Mouse (Mus musculus) CD4-positive, CD25-positive, alpha-beta regulatory T cell (primary cell): Measurements from ENCODE around the gene Med19. TPM values are rescaled to one million over a fixed set of nuclear protein-coding genes. Genes with fewer than 3 reads are reported as not detected.

Experiments
- polyA plus RNA-seq: library from polyadenylated mRNA; unstranded; fragments of 100-300 nt; shearing (Covaris generic); gene quantifications from one replicate; pipeline ENCODE4 v1.2.1, GENCODE M21; 2017

Gene Med19
- polyA plus RNA-seq: 37.9 TPM

GRCm38 (mm10) chr2:84677968-84678880, at the start of gene Med19, which contains the start of gene Gm28635:
Gene Med19 (plus strand): TSS chr2:84678402.
Gene Gm28635 (minus strand): TSS chr2:84678041.

DNA sequence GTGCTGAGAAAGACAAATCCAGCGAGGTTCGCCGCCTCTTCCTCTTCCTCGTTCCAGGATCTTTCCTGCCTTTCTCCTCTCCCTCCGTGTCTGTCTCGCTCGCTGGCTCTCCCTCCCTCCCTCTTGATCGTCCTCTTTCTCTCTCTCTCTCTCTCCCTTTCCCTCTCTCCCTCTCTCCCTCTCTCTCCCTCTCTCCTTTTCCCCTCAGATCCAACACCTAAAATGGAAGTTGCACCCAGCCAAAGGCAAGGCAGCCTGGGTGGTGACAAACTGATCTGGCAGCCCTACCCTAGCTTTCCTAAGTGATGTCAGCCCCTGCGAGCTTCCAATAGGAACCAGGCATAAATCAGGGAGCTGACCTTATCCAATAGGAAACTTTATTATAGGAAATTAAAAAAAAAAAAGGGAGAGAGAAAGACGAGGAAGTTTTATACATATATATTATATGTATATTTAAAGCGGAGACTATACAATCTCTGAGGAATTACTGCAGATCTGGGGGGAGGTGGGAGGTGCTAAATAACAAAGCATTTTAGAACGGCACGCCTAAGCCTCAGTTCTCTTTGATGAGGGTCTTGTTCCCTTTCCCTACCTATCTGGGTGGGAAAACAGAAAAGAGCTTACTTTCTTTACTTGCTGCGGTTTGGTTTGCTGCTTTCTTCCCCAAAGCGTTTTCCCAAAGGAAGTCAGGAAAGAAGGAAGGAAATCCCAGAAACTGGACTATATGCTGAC, 27.6 kb upstream of the Med19 start, which contains the start of gene Ctnnd1:
Ctnnd1 (minus strand) TSS at position 302 of the 732 bp plus-strand sequence.

DNA sequence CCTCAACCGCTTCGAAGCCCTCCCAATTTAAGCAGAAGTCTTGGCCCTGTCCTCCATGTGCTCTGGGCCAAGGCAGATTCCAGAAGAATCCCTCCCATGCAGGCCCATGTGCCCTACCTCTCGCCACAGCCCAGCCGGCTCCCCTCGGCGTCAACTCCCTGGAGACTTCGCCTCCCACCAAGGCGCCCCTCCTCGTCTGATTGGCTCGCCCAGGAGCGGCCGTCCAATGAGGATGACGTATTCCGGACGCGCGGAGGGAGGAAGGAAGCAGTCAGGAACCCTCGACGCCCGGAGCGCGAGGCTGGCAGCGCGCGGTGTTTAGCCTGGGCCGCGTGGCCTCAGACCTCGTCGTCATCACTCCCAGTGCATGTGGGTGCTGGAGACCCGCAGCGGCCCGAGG, 19.4 kb upstream of the Med19 start, which contains the start of gene Btbd18:
Btbd18 (plus strand) TSS at position 274 of the 400 bp plus-strand sequence.

DNA sequence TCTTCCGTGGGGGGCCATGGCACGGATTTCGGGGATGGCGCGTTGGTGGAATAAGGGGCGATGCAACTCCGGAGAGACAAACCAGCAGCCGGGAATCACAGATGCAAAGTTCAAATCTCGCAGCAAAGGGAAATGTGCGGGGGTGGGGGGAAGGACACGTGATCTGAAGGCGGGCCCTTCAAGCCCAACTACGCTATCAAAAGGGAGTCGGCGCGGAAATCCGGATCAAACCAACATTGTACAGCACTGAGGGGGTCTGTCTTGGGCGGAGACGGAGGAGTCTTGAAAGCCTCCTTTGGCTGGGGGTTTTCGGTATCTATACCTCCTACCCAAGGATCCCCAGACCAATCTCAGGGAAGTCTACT, 7.7 kb upstream of the Med19 start, which contains the start of gene Selenoh:
Selenoh (minus strand) TSS at position 202 of the 365 bp plus-strand sequence.

GRCm38 (mm10) chr2:84679016-84679415, 814 bp downstream of the Med19 start, which contains the start of gene Tmx2:
Gene Tmx2 (minus strand): TSS chr2:84679140.

DNA sequence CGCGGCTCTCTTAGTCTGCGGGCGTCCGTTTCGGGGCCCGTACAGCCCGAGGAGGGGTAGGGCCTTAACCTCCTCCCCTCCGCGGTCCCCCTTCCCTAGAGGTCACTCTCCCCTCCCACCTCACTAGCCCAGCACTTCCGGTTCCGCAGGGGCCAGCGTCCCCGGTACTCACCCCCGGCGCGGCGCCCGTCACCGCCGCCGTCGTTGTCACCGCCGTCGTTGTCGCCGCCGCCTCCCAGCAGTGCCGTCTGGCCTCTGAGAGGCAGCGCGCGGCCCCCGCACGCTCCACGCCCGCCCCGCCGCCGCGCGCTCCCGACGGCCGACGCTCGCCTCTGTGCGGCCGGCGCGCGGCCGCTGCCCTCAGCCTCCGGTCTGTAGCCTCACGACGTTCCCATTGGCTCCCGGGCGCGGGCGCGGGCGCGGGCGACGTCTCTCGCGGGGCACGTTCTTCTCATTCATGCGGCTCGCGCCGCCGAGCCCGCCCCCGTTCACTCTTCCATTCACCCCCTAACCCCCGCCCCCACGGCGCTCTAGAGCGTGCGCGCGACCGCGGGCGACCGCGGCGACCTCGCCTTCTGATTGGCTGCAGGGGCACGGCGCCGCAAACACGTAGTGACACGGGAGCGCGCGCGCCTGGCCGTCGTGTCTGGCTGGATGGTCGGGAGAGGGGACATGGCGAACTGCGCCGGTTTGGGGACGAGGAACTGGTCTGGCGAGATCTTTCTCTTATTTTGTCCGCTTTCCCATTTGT, 36.8 kb downstream of the Med19 start, which contains the start of gene Zdhhc5:
Zdhhc5 (minus strand) TSS at position 370 of the 751 bp plus-strand sequence.

DNA sequence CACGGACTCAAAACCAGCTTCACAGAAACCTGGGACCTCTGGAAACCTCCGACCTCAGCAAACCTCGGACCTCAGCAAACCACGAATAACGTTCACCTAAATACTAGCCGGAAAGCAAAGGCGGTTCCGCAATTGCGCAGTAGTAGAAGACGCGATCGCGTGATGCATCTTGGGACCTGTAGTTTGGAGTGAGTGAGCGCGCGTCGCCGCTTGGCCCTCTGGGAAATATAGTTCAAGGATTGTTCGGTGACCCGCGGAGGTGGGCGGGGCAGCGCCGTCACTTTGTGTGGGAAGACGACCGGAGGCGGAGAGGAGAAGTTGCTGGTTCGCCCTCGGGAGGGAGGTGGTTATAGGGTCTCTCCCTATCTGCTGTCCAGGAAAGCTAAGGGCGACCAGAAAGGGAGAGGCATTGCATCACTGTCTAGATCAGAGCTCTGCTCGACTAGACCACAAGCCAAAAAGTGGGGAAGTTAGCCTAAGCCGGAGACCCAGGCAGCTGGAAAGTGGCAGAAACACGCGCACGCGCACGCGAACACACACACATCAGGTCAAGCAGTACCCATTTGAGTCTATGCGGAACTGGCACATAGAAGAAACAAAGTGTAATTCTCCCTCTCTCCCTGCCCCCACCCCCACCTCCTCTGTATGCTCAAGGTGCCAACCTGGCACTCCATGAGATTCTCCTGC, 49.1 kb downstream of the Med19 start, which contains the start of gene Clp1:
Clp1 (minus strand) TSS at position 179 of the 687 bp plus-strand sequence.

GRCm38 (mm10) chr2:84733579-84734300, 55.5 kb downstream of the Med19 start, which contains the start of gene Ypel4:
Gene Ypel4 (plus strand): TSS chr2:84734058.

Other genes with a start within 250 kb of the Med19 start
- gene Tfpi, start 201.6 kb upstream of the Med19 start, polyA plus RNA-seq: 12.0 TPM
- 1.8 TPM for gene Ctnnd1, start 27.6 kb upstream of the Med19 start, polyA plus RNA-seq
- 0.20 TPM for gene Btbd18, start 19.3 kb upstream of the Med19 start, polyA plus RNA-seq
- 89.3 TPM for gene Selenoh, start 7.6 kb upstream of the Med19 start, polyA plus RNA-seq
- gene Gm28635, start 361 bp upstream of the Med19 start, polyA plus RNA-seq: not detected
- gene Tmx2, start 738 bp downstream of the Med19 start, polyA plus RNA-seq: 95.8 TPM
- 50.4 TPM for gene Zdhhc5, start 36.8 kb downstream of the Med19 start, polyA plus RNA-seq
- gene Clp1, start 48.9 kb downstream of the Med19 start, polyA plus RNA-seq: 58.8 TPM
- 0.55 TPM for gene Ypel4, start 55.7 kb downstream of the Med19 start, polyA plus RNA-seq
- gene Gm19426, start 65.3 kb downstream of the Med19 start, polyA plus RNA-seq: not detected
- not detected for gene Serping1, start 97.0 kb downstream of the Med19 start, polyA plus RNA-seq
- gene Ube2l6, start 120.4 kb downstream of the Med19 start, polyA plus RNA-seq: 32.8 TPM
- gene Smtnl1, start 144.2 kb downstream of the Med19 start, polyA plus RNA-seq: not detected
- gene Timm10, start 148.6 kb downstream of the Med19 start, polyA plus RNA-seq: 31.1 TPM
- gene Slc43a1, start 160.4 kb downstream of the Med19 start, polyA plus RNA-seq: 7.9 TPM
- gene Rtn4rl2, start 208.3 kb downstream of the Med19 start, polyA plus RNA-seq: not detected